Mouse (Mus musculus) intestine, postnatal 0 days (tissue): ENCODE measurements around the gene Farp1. TPM values are rescaled to one million over a fixed set of nuclear protein-coding genes. Genes with fewer than 3 reads are reported as not detected.
A peak's percentile ranks its signal among the peaks of the same experiment; 100 is the strongest.

Experiments used
- ATAC-seq: fragments of 200-750 bp; cut with Nextera tagmentation; 2 replicates; pipeline ENCODE4 v1.8.0; 2017; ENCODE audit warnings: mild to moderate bottlenecking, moderate TSS enrichment, moderate library complexity
- H3K27ac ChIP-seq: fragments of 300-500 bp; sonication (generic); 2 replicates; pipeline ENCODE4 v1.5.1; 2014; ENCODE audit warnings: mild to moderate bottlenecking, low read depth, low read length, moderate library complexity
- H3K27me3 ChIP-seq: fragments of 300-500 bp; sonication (generic); replicated peaks from 2 replicates; pipeline ENCODE4 v1.6.1; 2014; ENCODE audit warnings: low read length, mixed read lengths; ENCODE audit not compliant: control insufficient read depth, insufficient read depth
- H3K36me3 ChIP-seq: fragments of 300-500 bp; sonication (generic); 2 replicates; pipeline ENCODE4 v1.6.1; 2014; ENCODE audit warnings: mild to moderate bottlenecking, moderate library complexity; ENCODE audit not compliant: control insufficient read depth, insufficient read depth
- H3K4me1 ChIP-seq: fragments of 300-500 bp; sonication (generic); replicated peaks from 2 replicates; pipeline ENCODE4 v1.6.1; 2014; ENCODE audit warnings: antibody characterized with exemption, low read length, mixed read lengths; ENCODE audit not compliant: control insufficient read depth, insufficient read depth
- H3K4me2 ChIP-seq: fragments of 300-500 bp; sonication (generic); replicated peaks from 2 replicates; pipeline ENCODE4 v1.6.1; 2014; ENCODE audit warnings: low read depth, mild to moderate bottlenecking, moderate library complexity
- H3K4me3 ChIP-seq: fragments of 300-500 bp; sonication (generic); 2 replicates; pipeline ENCODE4 v1.5.1; 2014; ENCODE audit warnings: low read depth, low read length
- H3K9ac ChIP-seq: fragments of 300-500 bp; sonication (generic); 2 replicates; pipeline ENCODE4 v1.6.1; 2014; ENCODE audit warnings: mild to moderate bottlenecking, low read depth, low read length
- H3K9me3 ChIP-seq: fragments of 300-500 bp; sonication (generic); 2 replicates; pipeline ENCODE4 v1.6.1; 2016; ENCODE audit warnings: mixed run types; ENCODE audit not compliant: control insufficient read depth
- CTCF ChIP-seq: sonication (generic); IDR thresholded peaks from 2 replicates; pipeline ENCODE4 v1.5.1; 2016; ENCODE audit warnings: low read depth, mild to moderate bottlenecking, control low read depth, antibody characterized with exemption, moderate library complexity
- WGBS: fragments of 180-500 bp; shearing (Covaris S2); extraction: QIAGEN DNeasy Blood & Tissue Kit; methylation state at CpG from one replicate; pipeline ENCODE4 v1.1.7; 2014; 5-methylcytosine and 5-hydroxymethylcytosine counted together
- polyA plus RNA-seq: library from polyadenylated mRNA; unstranded; fragments of >200 nt; fragmentation: Nextera tagmentation; extraction: Ambion mirVana; gene quantifications from 2 replicates; pipeline ENCODE4 v1.2.1, GENCODE M21; 2015

Farp1 gene
- polyA plus RNA-seq, 1 experiment from 2014 or later = 4.9 TPM

DNA sequence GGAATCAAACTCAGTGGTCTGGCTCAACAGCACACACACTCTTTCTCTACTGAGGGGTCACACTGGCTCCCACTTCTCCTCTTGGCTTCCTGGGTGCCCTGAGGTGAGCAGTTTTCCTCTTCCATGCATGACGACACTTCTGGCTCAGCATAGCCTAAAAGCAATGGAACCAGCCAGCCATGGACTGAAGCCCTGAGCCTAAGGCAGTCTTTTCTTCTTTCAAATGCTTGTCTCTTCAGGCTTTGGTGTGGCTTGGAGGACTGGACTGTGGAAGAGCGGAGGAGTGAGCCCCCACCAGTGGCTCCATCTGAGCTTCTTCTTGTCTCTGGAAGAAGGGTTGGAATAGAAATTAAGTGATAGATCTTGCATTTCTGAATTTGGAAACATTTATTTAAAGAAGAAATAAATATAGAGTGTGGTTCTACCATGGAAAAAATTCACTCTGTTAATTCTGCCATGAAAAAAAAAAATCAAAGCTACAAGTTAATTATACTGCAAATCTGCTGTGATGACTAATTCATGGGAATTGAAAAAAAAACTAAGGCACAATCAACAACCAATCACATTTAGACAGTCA lies 19.8 kb upstream of the Farp1 start:
- Histone ChIP-seq H3K27ac (no peak overlapping the region), H3K36me3 (no peaks in the 10 kb centered on the region), H3K9ac (no peak overlapping the region), H3K27me3 (no peaks in the 10 kb centered on the region), H3K9me3 (no peaks in the 10 kb centered on the region), H3K4me1 (no peaks in the 10 kb centered on the region), H3K4me2 (no peak overlapping the region), H3K4me3 (no peak overlapping the region)
- ATAC-seq = no peak
- 87% methylated on average over 2 of the region's 2 CpGs for WGBS
- TF ChIP-seq CTCF = no peak

- Histone ChIP-seq H3K4me1 (no peaks in the 10 kb centered on the region), H3K27me3 (no peaks in the 10 kb centered on the region), H3K9me3 (no peaks in the 10 kb centered on the region), H3K9ac (no peak overlapping the region), H3K36me3 (no peaks in the 10 kb centered on the region), H3K27ac (no peak overlapping the region), H3K4me2 (no peak overlapping the region), H3K4me3 (no peak overlapping the region)
- no peak for ATAC-seq
- 85% methylated on average over 5 of the region's 5 CpGs for WGBS
- TF ChIP-seq CTCF = no peak
These were observed 12.6 kb upstream of the Farp1 start for GRCm38 (mm10) chr14:121022403-121022802.

DNA sequence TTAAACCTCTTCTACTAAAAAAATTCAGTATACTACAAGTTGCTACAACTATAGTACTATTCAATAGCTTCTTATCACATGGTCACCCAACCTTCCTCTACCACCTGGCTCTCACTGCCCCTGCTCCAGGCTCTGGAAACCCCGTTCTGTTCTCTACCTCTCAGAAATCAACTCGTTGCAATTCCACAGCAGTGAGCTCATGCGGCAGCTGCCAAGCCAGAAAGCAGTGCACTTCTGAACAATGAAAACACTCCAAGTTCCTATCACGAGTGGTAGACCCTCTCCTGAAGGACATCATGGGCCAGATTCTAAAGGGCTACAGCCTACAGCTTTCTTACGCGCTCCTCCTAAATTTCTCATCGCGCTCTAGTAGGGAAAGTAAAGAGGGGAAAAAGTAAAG lies 9.6 kb upstream of the Farp1 start:
- no peak for TF ChIP-seq CTCF
- H3K4me2 ChIP-seq = no peak overlapping the region
- no peak overlapping the region for H3K9ac ChIP-seq
- H3K36me3 ChIP-seq = no peaks in the 10 kb centered on the region
- H3K9me3 ChIP-seq = no peaks in the 10 kb centered on the region
- no peak overlapping the region for H3K4me3 ChIP-seq
- H3K27ac ChIP-seq = no peak overlapping the region
- 70% methylated on average over 8 of the region's 8 CpGs for WGBS
- H3K4me1 ChIP-seq = no peaks in the 10 kb centered on the region
- H3K27me3 ChIP-seq = no peaks in the 10 kb centered on the region
- no peak for ATAC-seq

GRCm38 (mm10) chr14:121031396-121031795 lies 3.6 kb upstream of the Farp1 start:
- Histone ChIP-seq H3K27me3 (no peaks in the 10 kb centered on the region), H3K4me3 (no peak overlapping the region), H3K4me1 (no peaks in the 10 kb centered on the region), H3K27ac (no peak overlapping the region), H3K9ac (no peak overlapping the region), H3K9me3 (no peaks in the 10 kb centered on the region), H3K4me2 (no peak overlapping the region), H3K36me3 (no peaks in the 10 kb centered on the region)
- WGBS = 80% methylated on average over 2 of the region's 2 CpGs
- no peak for TF ChIP-seq CTCF
- ATAC-seq = no peak

DNA sequence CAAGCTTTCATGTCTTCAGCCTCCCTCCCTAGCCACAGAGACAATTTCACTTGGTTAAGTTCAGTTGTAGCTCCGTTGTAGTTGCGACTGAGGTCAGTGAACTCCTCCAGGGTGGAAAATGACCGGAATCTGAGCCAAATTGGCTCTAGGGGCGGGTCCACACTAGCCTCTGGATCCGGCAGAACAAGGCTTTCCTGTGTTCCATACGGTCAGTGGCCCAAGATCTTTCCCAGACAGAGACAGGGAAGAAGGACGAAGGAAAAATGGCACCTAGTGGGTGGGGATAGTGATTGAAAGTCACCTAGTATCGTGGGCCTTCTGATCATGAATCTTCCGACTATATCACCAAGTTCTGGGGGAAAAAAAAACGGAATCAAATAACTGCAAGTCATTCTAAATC lies 475 bp upstream of the Farp1 start:
- 24% methylated on average over 10 of the region's 10 CpGs for WGBS
- peak overlapping the region; percentile 95 for H3K4me3 ChIP-seq
- H3K9ac ChIP-seq = peak overlapping the region; percentile 91; the same call in 1 of the 2 replicates
- 0 out of 2 replicates have a peak, but pooled peaks cover 5% of the 10 kb centered on the region for H3K4me1 ChIP-seq
- no peaks in the 10 kb centered on the region for H3K27me3 ChIP-seq
- H3K9me3 ChIP-seq = no peaks in the 10 kb centered on the region
- TF ChIP-seq CTCF = no peak
- ATAC-seq = no peak
- no peak overlapping the region for H3K27ac ChIP-seq
- peak overlapping the region; percentile 91 for H3K4me2 ChIP-seq
- H3K36me3 ChIP-seq = no peaks in the 10 kb centered on the region

DNA sequence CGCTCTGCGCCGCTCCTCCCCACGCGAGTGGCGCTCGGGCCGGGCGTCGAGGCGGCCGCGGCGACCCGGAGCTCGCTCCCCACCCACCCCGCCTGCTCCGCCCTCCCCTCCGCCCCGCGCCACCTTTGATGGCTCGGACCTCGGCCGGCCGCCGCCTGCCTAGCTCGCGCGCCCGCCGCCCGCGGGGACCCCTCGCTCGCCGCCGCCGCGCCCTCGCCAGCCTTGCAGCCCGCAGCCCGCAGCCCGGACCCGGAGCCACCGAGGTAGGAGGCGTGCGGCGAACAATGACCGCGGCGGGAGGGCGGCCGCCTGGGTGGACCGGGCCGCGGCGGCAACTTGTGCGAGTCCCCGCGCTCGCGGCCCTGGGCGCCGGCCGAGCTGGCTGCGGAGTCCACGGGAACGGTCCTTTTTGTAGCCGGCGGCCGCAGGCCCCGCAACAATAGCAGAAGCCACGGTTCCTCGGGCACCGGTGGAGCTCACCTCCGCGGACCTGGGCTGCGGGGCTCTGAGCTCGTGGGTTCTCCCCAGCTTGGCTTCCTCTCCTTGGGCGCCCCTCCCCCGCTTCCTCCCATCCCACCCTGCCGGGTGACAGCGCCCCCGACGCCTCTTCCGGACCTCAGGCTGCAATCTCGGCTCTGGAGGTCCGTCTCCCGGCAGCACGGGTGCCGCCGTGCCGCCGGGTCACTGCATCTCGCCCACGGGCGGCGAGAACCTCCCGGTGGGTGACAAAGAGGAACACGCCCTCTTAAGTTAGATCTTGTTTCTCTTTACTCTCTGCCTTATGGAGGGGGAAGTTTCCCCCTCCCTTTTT lies 868 bp downstream of the Farp1 start:
- Histone ChIP-seq H3K36me3 (no peaks in the 10 kb centered on the region), H3K4me3 (peak overlapping the region; percentile 95), H3K9ac (peak overlapping the region; percentile 91), H3K9me3 (no peaks in the 10 kb centered on the region), H3K27ac (peak overlapping the region; percentile 78), H3K4me2 (peak overlapping the region; percentile 91), H3K4me1 (0 out of 2 replicates have a peak, but pooled peaks cover 5% of the 10 kb centered on the region), H3K27me3 (no peaks in the 10 kb centered on the region)
- under 1% methylated on average over 54 of the region's 100 CpGs for WGBS
- peak; percentile 46 for TF ChIP-seq CTCF
- peak; percentile 35 for ATAC-seq
